ENCODE assay signal across 7 mouse cellular contexts in genomic region chr4:133432560-133433171, GRCm38 (mm10). TPM values are rescaled to one million over a fixed set of nuclear protein-coding genes. Genes with fewer than 3 reads are reported as not detected.
DNase-seq lines count a peak whose midpoint lies in the region; ATAC-seq and TF ChIP-seq lines count a peak whose summit lies in the region.

No protein-coding gene starts in this region.

- H3K36me3 ChIP-seq in megakaryocyte, embryonic 14.5 days (replicated peaks; ENCODE audit: low read length) = no peaks in the 10 kb centered on the region
- no peaks in the 10 kb centered on the region for H3K36me3 ChIP-seq in embryonic facial prominence, embryonic 14.5 days (ENCODE audit: control insufficient read depth, insufficient read depth, low read length)
- H3K36me3 ChIP-seq in midbrain, postnatal 0 days (ENCODE audit: insufficient read depth, low read length) = no peaks in the 10 kb centered on the region

- H3K27ac ChIP-seq in embryonic facial prominence, embryonic 14.5 days (replicated peaks; ENCODE audit: low read depth, low read length) = no peak overlapping the region
- peak overlapping the region; percentile 62; the same call in 1 of the 2 replicates for H3K27ac ChIP-seq in midbrain, postnatal 0 days (ENCODE audit: low read depth, low read length)

- 28% methylated on average over 17 of the region's 17 CpGs for WGBS in embryonic facial prominence, embryonic 14.5 days
- 19% methylated on average over 17 of the region's 17 CpGs for WGBS in midbrain, postnatal 0 days

- H3K9ac ChIP-seq in embryonic facial prominence, embryonic 14.5 days (ENCODE audit: low read depth, low read length) = no peak overlapping the region
- peak overlapping the region; percentile 42 for H3K9ac ChIP-seq in midbrain, postnatal 0 days (replicated peaks; ENCODE audit: low read length, poor library complexity, severe bottlenecking)

- H3K9me3 ChIP-seq in megakaryocyte, embryonic 14.5 days = peaks cover 12% of the 10 kb centered on the region; the same call in 1 of the 2 replicates
- H3K9me3 ChIP-seq in embryonic facial prominence, embryonic 14.5 days (ENCODE audit: control insufficient read depth, low read length) = no peaks in the 10 kb centered on the region
- no peaks in the 10 kb centered on the region for H3K9me3 ChIP-seq in midbrain, postnatal 0 days (ENCODE audit: low read length)

- peaks cover 28% of the 10 kb centered on the region for H3K27me3 ChIP-seq in megakaryocyte, embryonic 14.5 days (replicated peaks)
- H3K27me3 ChIP-seq in embryonic facial prominence, embryonic 14.5 days (replicated peaks; ENCODE audit: control insufficient read depth, insufficient read depth, low read length) = no peaks in the 10 kb centered on the region
- no peaks in the 10 kb centered on the region for H3K27me3 ChIP-seq in midbrain, postnatal 0 days (ENCODE audit: insufficient read depth, low read length)

- H3K4me1 ChIP-seq in megakaryocyte, embryonic 14.5 days = peaks cover 21% of the 10 kb centered on the region
- H3K4me1 ChIP-seq in embryonic facial prominence, embryonic 14.5 days (ENCODE audit: control insufficient read depth, insufficient read depth, low read length) = no peaks in the 10 kb centered on the region
- no peaks in the 10 kb centered on the region for H3K4me1 ChIP-seq in midbrain, postnatal 0 days (ENCODE audit: insufficient read depth, low read length)

- TF ChIP-seq CTCF in midbrain, postnatal 0 days (IDR thresholded peaks at IDR 0.05) = no peak

- no peak for ATAC-seq in megakaryocyte, adult 5-6 weeks (ENCODE audit: poor library complexity, severe bottlenecking)
- peak; percentile 77 for ATAC-seq in embryonic facial prominence, embryonic 14.5 days (ENCODE audit: low read depth)
- ATAC-seq in midbrain, postnatal 0 days (ENCODE audit: low FRiP score) = peak; percentile 66

- peak overlapping the region; percentile 44 for H3K4me3 ChIP-seq in megakaryocyte, embryonic 14.5 days (replicated peaks)
- no peak overlapping the region for H3K4me3 ChIP-seq in embryonic facial prominence, embryonic 14.5 days (ENCODE audit: low read depth, low read length)
- H3K4me3 ChIP-seq in midbrain, postnatal 0 days (ENCODE audit: low read depth, low read length) = peak overlapping the region; percentile 1; the same call in 1 of the 2 replicates

- DNase-seq in embryonic facial prominence, embryonic 14.5 days (ENCODE audit: low spot score) = peak; percentile 47
- peak; percentile 65 to 69 for DNase-seq in layer of hippocampus, adult 18-20 months (ENCODE audit: low spot score in 2 of 2)
- peak; percentile 78 for DNase-seq in midbrain, postnatal 0 days (ENCODE audit: low spot score)
- no peak for DNase-seq in urinary bladder, adult 18-20 months (ENCODE audit: low spot score in 2 of 2)
- DNase-seq in spleen, adult 12 weeks (ENCODE audit: low spot score) = no peak

- 0 out of 2 replicates have a peak overlapping the region, but pooled peaks have one; percentile 0 for H3K4me2 ChIP-seq in embryonic facial prominence, embryonic 14.5 days (ENCODE audit: low read depth, low read length)
- H3K4me2 ChIP-seq in midbrain, postnatal 0 days (ENCODE audit: low read depth, low read length, poor library complexity, severe bottlenecking) = peak overlapping the region; percentile 13

RNA-seq across cellular contexts. Expression of gene Tent5b, which starts 47.3 kb away (rescaled TPM):
- 0.97 TPM in 1 of 2 replicates, not detected in the other for polyA plus RNA-seq in megakaryocyte, embryonic 14.5 days (2012; ENCODE audit: insufficient read depth, low replicate concordance)
- total RNA-seq in megakaryocyte, adult 5-6 weeks (2015) = not detected in 2 replicates
- total RNA-seq in megakaryocyte, adult 5-6 weeks (2017) = not detected in 2 replicates
- polyA plus RNA-seq in embryonic facial prominence, embryonic 14.5 days (2014; fragmentation: Nextera tagmentation; extraction: Ambion mirVana) = 1.4 and 2.8 TPM in 2 replicates
- total RNA-seq in layer of hippocampus, adult 18-20 months (2021) = not detected
- 0.77 and 1.2 TPM in 2 replicates for total RNA-seq in midbrain, postnatal 0 days (2014; rRNA removed)
- 0.27 and 0.49 TPM in 2 replicates for polyA plus RNA-seq in midbrain, postnatal 0 days (2015; fragmentation: Nextera tagmentation; extraction: Ambion mirVana)

Comparison
In these comparisons a context has a peak if more than half of its experiments do, and no peak if none do; other contexts are left out.
1. DNase-seq: peak in embryonic facial prominence, embryonic 14.5 days (single experiment), layer of hippocampus, adult 18-20 months (2 of 2) and midbrain, postnatal 0 days (single experiment); none in urinary bladder, adult 18-20 months (0 of 2) and spleen, adult 12 weeks (single experiment).